Mouse (Mus musculus): Measurements from ENCODE around the gene Gtdc1. TPM values are rescaled to one million over a fixed set of nuclear protein-coding genes. Genes with fewer than 3 reads are reported as not detected.

The Gtdc1 gene
- polyA plus RNA-seq, 1 experiment, result 62.0 TPM

GRCm38 (mm10) chr2:44557669-44558281 lies 369.7 kb downstream of the Gtdc1 start:
- Histone ChIP-seq H3K4me1 (ENCODE audit: control insufficient read depth, insufficient read depth, low read length) (peaks cover 3% of the 10 kb centered on the region), H3K4me3 (ENCODE audit: insufficient read depth, low read length) (peak overlapping the region; percentile 36; the same call in 1 of the 2 replicates), H3K27ac (ENCODE audit: insufficient read depth, low read length) (peak overlapping the region; percentile 77; the same call in 1 of the 2 replicates)
- TF ChIP-seq POLR2A (IDR thresholded peaks at IDR 0.05; ENCODE audit: extremely low read depth, insufficient read depth, low read length) (no peak), CTCF (IDR thresholded peaks at IDR 0.05; ENCODE audit: extremely low read depth, insufficient read depth, low read length) (no peak)

DNA sequence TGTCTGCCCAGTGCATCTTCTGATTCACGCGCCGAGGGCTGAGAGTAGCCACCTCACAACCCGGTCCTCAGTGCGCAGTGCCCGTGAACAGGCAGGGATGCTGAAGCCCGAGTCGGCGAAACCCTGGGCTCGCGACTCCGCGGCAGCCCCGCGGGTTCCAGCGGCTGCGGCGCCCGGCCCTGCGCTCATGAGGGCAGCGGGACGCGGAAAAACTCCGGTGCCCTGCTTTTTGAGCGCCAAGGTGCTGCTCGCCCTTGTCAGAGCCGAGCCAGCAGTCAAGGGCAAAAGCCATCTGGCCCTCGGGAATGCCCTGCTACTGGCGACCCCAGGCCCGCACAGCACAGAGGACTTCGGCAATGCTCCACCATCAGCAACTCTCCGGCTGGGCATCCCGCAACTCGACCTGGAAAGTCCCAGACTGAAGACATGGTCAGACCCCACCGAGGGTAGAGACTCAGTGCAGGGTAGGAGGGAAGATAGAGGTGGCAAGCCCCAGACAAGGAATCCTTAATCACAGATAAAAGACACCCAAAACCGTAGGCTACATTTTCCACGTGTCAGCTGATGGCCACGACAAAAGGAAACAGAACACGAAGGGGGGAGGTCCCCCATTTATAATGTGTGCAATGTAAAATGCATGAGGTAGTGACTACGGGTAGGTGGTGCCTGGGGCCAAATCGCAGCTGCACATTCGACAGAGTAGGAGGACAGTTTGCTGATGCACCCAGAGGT lies 370.4 kb downstream of the Gtdc1 start:
- H3K4me1 ChIP-seq (ENCODE audit: control insufficient read depth, insufficient read depth, low read length), result peaks cover 3% of the 10 kb centered on the region
- TF ChIP-seq CTCF (IDR thresholded peaks at IDR 0.05; ENCODE audit: extremely low read depth, insufficient read depth, low read length) (no peak), POLR2A (IDR thresholded peaks at IDR 0.05; ENCODE audit: extremely low read depth, insufficient read depth, low read length) (0 out of 2 replicates have a peak, but pooled peaks have one; percentile 35)
- peak overlapping the region; percentile 54 for H3K27ac ChIP-seq (ENCODE audit: insufficient read depth, low read length)
- H3K4me3 ChIP-seq (ENCODE audit: insufficient read depth, low read length), result peak overlapping the region; percentile 36

DNA sequence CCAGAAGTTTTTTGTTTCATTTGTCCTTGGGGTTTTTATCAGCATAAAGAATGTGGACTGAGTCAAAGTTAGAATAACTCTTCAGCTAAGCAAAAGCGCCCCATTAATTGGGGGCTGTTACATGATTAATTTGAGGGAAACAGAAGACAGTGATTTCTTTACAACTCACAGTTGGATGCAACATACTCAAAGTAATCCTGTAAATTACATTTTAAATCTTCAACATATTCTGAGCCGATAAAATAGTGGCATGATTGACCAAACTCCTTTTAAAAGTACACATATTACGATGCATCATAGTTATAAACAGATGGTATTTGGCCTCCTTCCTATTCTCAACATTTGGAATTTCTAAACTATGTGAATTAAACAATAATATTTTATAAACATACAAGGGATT lies 372.7 kb downstream of the Gtdc1 start:
- H3K27ac ChIP-seq (ENCODE audit: insufficient read depth, low read length), result no peak overlapping the region
- TF ChIP-seq POLR2A (IDR thresholded peaks at IDR 0.05; ENCODE audit: extremely low read depth, insufficient read depth, low read length) (no peak), CTCF (IDR thresholded peaks at IDR 0.05; ENCODE audit: extremely low read depth, insufficient read depth, low read length) (no peak)
- peaks cover 2% of the 10 kb centered on the region; the same call in 1 of the 2 replicates for H3K4me1 ChIP-seq (ENCODE audit: control insufficient read depth, insufficient read depth, low read length)
- no peak overlapping the region for H3K4me3 ChIP-seq (ENCODE audit: insufficient read depth, low read length)

- no peak for TF ChIP-seq POLR2A (IDR thresholded peaks at IDR 0.05; ENCODE audit: extremely low read depth, insufficient read depth, low read length)
- TF ChIP-seq CTCF (IDR thresholded peaks at IDR 0.05; ENCODE audit: extremely low read depth, insufficient read depth, low read length), result no peak
- no peak overlapping the region for H3K4me3 ChIP-seq (ENCODE audit: insufficient read depth, low read length)
- H3K4me1 ChIP-seq (ENCODE audit: control insufficient read depth, insufficient read depth, low read length), result no peaks in the 10 kb centered on the region
- no peak overlapping the region for H3K27ac ChIP-seq (ENCODE audit: insufficient read depth, low read length)
Measured at GRCm38 (mm10) chr2:44549311-44549710, 378.1 kb downstream of the Gtdc1 start.

GRCm38 (mm10) chr2:44542775-44543174 lies 384.7 kb downstream of the Gtdc1 start:
- no peak for TF ChIP-seq CTCF (IDR thresholded peaks at IDR 0.05; ENCODE audit: extremely low read depth, insufficient read depth, low read length)
- TF ChIP-seq POLR2A (IDR thresholded peaks at IDR 0.05; ENCODE audit: extremely low read depth, insufficient read depth, low read length), result no peak
- Histone ChIP-seq H3K4me3 (ENCODE audit: insufficient read depth, low read length) (no peak overlapping the region), H3K27ac (ENCODE audit: insufficient read depth, low read length) (no peak overlapping the region), H3K4me1 (ENCODE audit: control insufficient read depth, insufficient read depth, low read length) (no peaks in the 10 kb centered on the region)

DNA sequence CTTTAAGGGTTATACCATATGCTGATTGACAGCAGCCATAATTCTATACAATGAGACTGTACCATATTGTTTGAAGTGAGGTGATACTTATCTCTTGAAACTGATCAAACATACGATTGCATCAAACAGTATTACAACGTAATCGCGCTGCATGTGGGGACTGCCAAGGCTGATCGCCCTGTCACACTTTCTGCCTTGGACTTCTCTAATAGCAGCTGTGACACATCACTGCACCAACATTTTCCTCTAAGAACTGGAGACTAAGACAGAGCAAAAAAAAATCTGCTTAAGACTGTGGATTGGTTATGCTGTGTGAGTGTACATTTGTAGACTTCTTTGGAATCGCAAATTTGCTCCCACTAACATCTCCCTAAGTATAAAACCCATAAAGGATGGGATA lies 385.7 kb downstream of the Gtdc1 start:
- Histone ChIP-seq H3K4me3 (ENCODE audit: insufficient read depth, low read length) (no peak overlapping the region), H3K27ac (ENCODE audit: insufficient read depth, low read length) (no peak overlapping the region), H3K4me1 (ENCODE audit: control insufficient read depth, insufficient read depth, low read length) (no peaks in the 10 kb centered on the region)
- TF ChIP-seq CTCF (IDR thresholded peaks at IDR 0.05; ENCODE audit: extremely low read depth, insufficient read depth, low read length), result no peak
- TF ChIP-seq POLR2A (IDR thresholded peaks at IDR 0.05; ENCODE audit: extremely low read depth, insufficient read depth, low read length), result no peak

DNA sequence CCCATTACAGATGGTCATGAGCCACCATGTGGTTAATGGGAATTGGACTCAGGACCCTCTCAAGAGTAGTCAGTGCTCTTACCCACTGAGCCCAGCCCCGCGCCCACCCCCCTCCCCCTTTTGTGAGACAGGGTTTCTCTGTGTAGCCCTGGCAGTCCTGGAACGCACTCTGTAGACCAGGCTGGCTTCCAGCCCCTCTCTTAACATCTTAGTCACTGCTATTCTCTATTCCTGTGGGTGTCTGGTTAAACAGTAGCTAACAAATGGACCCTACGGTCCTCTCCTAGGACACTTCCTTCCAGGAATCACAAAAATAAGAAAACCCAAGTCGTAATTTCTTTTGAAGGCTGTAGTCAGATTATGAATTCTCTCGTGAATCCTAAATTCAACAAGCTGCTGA lies 386.6 kb downstream of the Gtdc1 start:
- no peak overlapping the region for H3K4me3 ChIP-seq (ENCODE audit: insufficient read depth, low read length)
- no peaks in the 10 kb centered on the region for H3K4me1 ChIP-seq (ENCODE audit: control insufficient read depth, insufficient read depth, low read length)
- no peak overlapping the region for H3K27ac ChIP-seq (ENCODE audit: insufficient read depth, low read length)
- TF ChIP-seq CTCF (IDR thresholded peaks at IDR 0.05; ENCODE audit: extremely low read depth, insufficient read depth, low read length) (no peak), POLR2A (IDR thresholded peaks at IDR 0.05; ENCODE audit: extremely low read depth, insufficient read depth, low read length) (no peak)

DNA sequence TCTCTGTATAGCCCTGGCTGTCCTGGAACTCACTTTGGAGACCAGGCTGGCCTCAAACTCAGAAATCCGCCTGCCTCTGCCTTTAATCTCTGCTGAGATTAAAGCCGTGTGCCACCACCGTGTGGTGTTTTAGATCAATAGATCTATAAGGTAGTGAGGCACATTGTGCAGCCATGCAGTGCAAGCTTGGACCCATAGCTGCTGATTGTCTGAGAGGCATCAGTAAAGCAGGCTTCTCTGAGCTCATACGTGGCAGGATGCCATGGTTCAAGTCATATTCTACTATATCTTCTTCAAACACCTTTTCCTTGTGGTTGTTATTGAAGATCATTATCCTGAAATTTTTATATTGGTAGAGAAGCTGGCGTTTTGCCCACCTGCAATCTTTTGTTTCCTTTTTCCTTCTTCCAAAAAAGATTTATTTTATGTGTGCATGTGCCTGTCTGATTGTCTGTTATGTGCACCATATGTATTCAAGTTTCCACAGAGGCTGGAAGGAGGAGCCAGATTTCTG lies 388.3 kb downstream of the Gtdc1 start:
- TF ChIP-seq POLR2A (IDR thresholded peaks at IDR 0.05; ENCODE audit: extremely low read depth, insufficient read depth, low read length) (no peak), CTCF (IDR thresholded peaks at IDR 0.05; ENCODE audit: extremely low read depth, insufficient read depth, low read length) (no peak)
- no peak overlapping the region for H3K27ac ChIP-seq (ENCODE audit: insufficient read depth, low read length)

GRCm38 (mm10) chr2:44538135-44538534 lies 389.3 kb downstream of the Gtdc1 start:
- Histone ChIP-seq H3K27ac (ENCODE audit: insufficient read depth, low read length) (no peak overlapping the region), H3K4me1 (ENCODE audit: control insufficient read depth, insufficient read depth, low read length) (no peaks in the 10 kb centered on the region), H3K4me3 (ENCODE audit: insufficient read depth, low read length) (no peak overlapping the region)
- TF ChIP-seq POLR2A (IDR thresholded peaks at IDR 0.05; ENCODE audit: extremely low read depth, insufficient read depth, low read length) (no peak), CTCF (IDR thresholded peaks at IDR 0.05; ENCODE audit: extremely low read depth, insufficient read depth, low read length) (no peak)

More for the DNA sequence above, 388.3 kb downstream of the Gtdc1 start:
- no peaks in the 10 kb centered on the region for H3K4me1 ChIP-seq (ENCODE audit: control insufficient read depth, insufficient read depth, low read length)
- H3K4me3 ChIP-seq (ENCODE audit: insufficient read depth, low read length), result no peak overlapping the region

- H3K4me1 ChIP-seq (ENCODE audit: control insufficient read depth, insufficient read depth, low read length), result no peaks in the 10 kb centered on the region
- TF ChIP-seq POLR2A (IDR thresholded peaks at IDR 0.05; ENCODE audit: extremely low read depth, insufficient read depth, low read length) (no peak), CTCF (IDR thresholded peaks at IDR 0.05; ENCODE audit: extremely low read depth, insufficient read depth, low read length) (no peak)
- no peak overlapping the region for H3K4me3 ChIP-seq (ENCODE audit: insufficient read depth, low read length)
- H3K27ac ChIP-seq (ENCODE audit: insufficient read depth, low read length), result no peak overlapping the region
Measured at GRCm38 (mm10) chr2:44535760-44536159, 391.7 kb downstream of the Gtdc1 start.

Data from cortical plate, adult 2 months (tissue).